Mouse (Mus musculus): ENCODE data around the gene Efcab6.

- no peak for TF ChIP-seq NRF1 (IDR thresholded peaks at IDR 0.05; ENCODE audit: insufficient read depth, low read depth, low read length, poor library complexity, severe bottlenecking)
- TF ChIP-seq MAZ (IDR thresholded peaks at IDR 0.05; ENCODE audit: low read depth, low read length), result no peak
- TF ChIP-seq POLR2AphosphoS2 (IDR thresholded peaks at IDR 0.05; ENCODE audit: low read length), result no peak
- no peak for TF ChIP-seq TCF12 (IDR thresholded peaks at IDR 0.05; ENCODE audit: low read depth, low read length)
- TF ChIP-seq POLR2A (IDR thresholded peaks at IDR 0.05; ENCODE audit: control insufficient read depth in 1 of 2, insufficient read depth in 1 of 2, low read depth in 1 of 2, low read length in 2 of 2, poor library complexity in 1 of 2), result no peak
- TF ChIP-seq MEF2A (IDR thresholded peaks at IDR 0.05; ENCODE audit: extremely low read depth, insufficient replicate concordance, low read depth, low read length, poor library complexity, severe bottlenecking), result no peak
- no peak for TF ChIP-seq BHLHE40 (IDR thresholded peaks at IDR 0.05; ENCODE audit: borderline replicate concordance, low read depth, low read length)
- TF ChIP-seq CTCF (IDR thresholded peaks at IDR 0.05 in 2 of 3, conservative IDR thresholded peaks at IDR 0.05 in 1 of 3; ENCODE audit: control insufficient read depth in 1 of 3, insufficient read depth in 1 of 3, low read depth in 2 of 3, low read length in 3 of 3, poor library complexity in 1 of 3, severe bottlenecking in 1 of 3), result no peak
- TF ChIP-seq TBP (IDR thresholded peaks at IDR 0.05; ENCODE audit: low read depth, low read length), result no peak
- TF ChIP-seq NELFE (IDR thresholded peaks at IDR 0.05; ENCODE audit: low read depth, low read length), result no peak
Observed at GRCm38 (mm10) chr15:83998586-83998985, 66.6 kb downstream of the Efcab6 start.
